Mouse (Mus musculus) heart, postnatal 25 days (tissue): ENCODE data around the gene Vps18. TPM values are rescaled to one million over a fixed set of nuclear protein-coding genes. Genes with fewer than 3 reads are reported as not detected.

Experiments used
- DNase-seq: peaks from one replicate; pipeline ENCODE4 v3.0.0; 2022; ENCODE audit warnings: low spot score
- intact Hi-C: fragments of 180-260 bp; cut with DNase I; formaldehyde crosslinking; loops from one replicate; pipeline ENCODE4 v1.15.1; 2025
- total RNA-seq, 2 experiments: library from RNA; stranded (reverse); gene quantifications; 2 replicates each; pipeline ENCODE4 v1.2.3; 2021

The Vps18 gene
- total RNA-seq, 2 experiments from 2014 or later, result 11.9 to 13.0 TPM

- intact Hi-C loops, result no loop called here
- DNase-seq, result no peak
Measured at GRCm38 (mm10) chr2:119334964-119335525, 46.5 kb downstream of the Vps18 start.

GRCm38 (mm10) chr2:119335535-119335934 is 47.0 kb downstream of the Vps18 start:
- DNase-seq, result no peak
- intact Hi-C loops, result no loop called here

- DNase-seq, result no peak
- intact Hi-C loops, result no loop called here
Measured at GRCm38 (mm10) chr2:119336002-119336401, 47.5 kb downstream of the Vps18 start.

GRCm38 (mm10) chr2:119336470-119336869 is 47.9 kb downstream of the Vps18 start:
- DNase-seq, result no peak
- intact Hi-C loops, result no loop called here

GRCm38 (mm10) chr2:119337425-119338265 is 49.1 kb downstream of the Vps18 start:
- intact Hi-C loops, result loop anchor here (1.0 to 2.0 kb wide), 2 partner anchors 37 to 75 kb away; no protein-coding TSS in a partner anchor
- peak; percentile 87 for DNase-seq

GRCm38 (mm10) chr2:119344537-119345138 is 56.1 kb downstream of the Vps18 start:
- intact Hi-C loops, result no loop called here
- no peak for DNase-seq

Other genes starting within 250 kb of the Vps18 start
- gene Knl1, start 241.6 kb upstream of the Vps18 start, total RNA-seq, result under 1 TPM; 0.34 to 0.75 TPM
- gene Rad51, start 175.9 kb upstream of the Vps18 start, total RNA-seq, result 1 to 10 TPM; 1.0 to 1.3 TPM
- 10 to 100 TPM; 18.7 to 20.2 TPM for gene Rmdn3, start 131.7 kb upstream of the Vps18 start, total RNA-seq
- gene Gchfr, start 121.0 kb upstream of the Vps18 start, total RNA-seq, result 1 to 10 TPM; 4.4 to 6.0 TPM
- gene Gm14137, start 114.2 kb upstream of the Vps18 start, total RNA-seq, result under 1 TPM in 1 of 2 experiments, not detected in 1; 0.08 TPM
- 10 to 100 TPM; 11.8 to 13.8 TPM for gene Zfyve19, start 80.1 kb upstream of the Vps18 start, total RNA-seq
- 1 to 10 TPM; 8.2 to 8.3 TPM for gene Dnajc17, start 79.9 kb upstream of the Vps18 start, total RNA-seq
- gene Ppp1r14d, start 58.8 kb upstream of the Vps18 start, total RNA-seq, result not detected
- not detected for gene Spint1, start 51.4 kb upstream of the Vps18 start, total RNA-seq
- gene Rhov, start 17.5 kb upstream of the Vps18 start, total RNA-seq, result not detected
- gene Dll4, start 37.0 kb downstream of the Vps18 start, total RNA-seq, result 10 to 100 TPM; 16.7 to 22.5 TPM
- 1 to 10 TPM; 7.2 to 9.3 TPM for gene Chac1, start 62.5 kb downstream of the Vps18 start, total RNA-seq
- gene Ino80, start 188.9 kb downstream of the Vps18 start, total RNA-seq, result 10 to 100 TPM in 1 of 2 experiments, 1 to 10 TPM in 1; 10.0 to 11.6 TPM